Comparison of ENCODE assay signal across 15 mouse cellular contexts in the genomic region with DNA sequence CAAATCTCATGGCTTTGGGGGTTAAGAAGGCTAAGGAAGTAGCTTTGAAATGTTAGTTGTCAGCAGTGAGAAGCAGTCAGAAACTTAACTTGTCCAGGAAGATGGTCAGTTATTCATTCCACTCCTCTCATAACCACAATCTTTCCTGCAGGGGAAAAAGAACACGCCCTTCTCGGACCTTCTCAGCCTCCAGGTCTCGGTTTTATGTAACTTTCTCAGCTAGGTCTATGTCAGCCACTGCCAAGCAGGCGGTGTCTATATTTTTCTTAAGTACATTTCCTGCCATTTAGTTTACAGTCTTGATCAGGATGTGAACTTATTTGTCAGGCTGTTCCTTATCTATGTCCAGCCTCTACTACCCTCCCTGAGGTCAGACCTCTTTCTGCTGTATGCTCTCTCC.
"Had no signal": no experiment of that assay in that cellular context is flagged by ENCODE, and none has a peak within 500 bp of the region (broad histone marks: within the 10 kb centered on the region; RNA-seq: fewer than 3 reads in every experiment).

No protein-coding gene starts in this region.

- H3K27ac ChIP-seq: kidney, postnatal 0 days; limb, embryonic 12.5 days; liver, embryonic 13.5 days; midbrain, embryonic 12.5 days; stomach, embryonic 15.5 days had no signal

- H3K4me1 ChIP-seq: limb, embryonic 12.5 days; liver, embryonic 13.5 days; midbrain, embryonic 12.5 days; stomach, embryonic 15.5 days had no signal

- H3K27me3 ChIP-seq: limb, embryonic 12.5 days; liver, embryonic 13.5 days; midbrain, embryonic 12.5 days; stomach, embryonic 15.5 days had no signal

- H3K4me2 ChIP-seq: limb, embryonic 12.5 days; liver, embryonic 13.5 days; midbrain, embryonic 12.5 days; stomach, embryonic 15.5 days had no signal

- H3K9me3 ChIP-seq: limb, embryonic 12.5 days; liver, embryonic 13.5 days; midbrain, embryonic 12.5 days; stomach, embryonic 15.5 days had no signal

- H3K9ac ChIP-seq: limb, embryonic 12.5 days; liver, embryonic 13.5 days; midbrain, embryonic 12.5 days; stomach, embryonic 15.5 days had no signal

- H3K4me3 ChIP-seq: limb, embryonic 12.5 days; liver, embryonic 13.5 days; midbrain, embryonic 12.5 days; stomach, embryonic 15.5 days had no signal

- H3K36me3 ChIP-seq: limb, embryonic 12.5 days; liver, embryonic 13.5 days; midbrain, embryonic 12.5 days; stomach, embryonic 15.5 days had no signal

- ATAC-seq: midbrain, embryonic 16.5 days had no signal

- DNase-seq: kidney, adult 9 months; kidney, postnatal 36 days; layer of hippocampus, adult 9-11 months; layer of hippocampus, postnatal 36 days; liver; liver, embryonic 13.5 days; lung, adult 18-20 months; right cerebral cortex, postnatal 14 days; thymus, adult 2 months; thymus, postnatal 25 days had no signal
